Mouse (Mus musculus) bone marrow, adult 2 months (tissue): Measurements from ENCODE around the gene Zfp91.

Experiments used
- CTCF ChIP-seq: fragments of 200-500 bp; IDR thresholded peaks from 2 replicates; pipeline ENCODE4 v1.5.1; 2011; ENCODE audit warnings: low read length, control low read depth; ENCODE audit not compliant: control insufficient read depth, insufficient read depth
- POLR2A ChIP-seq: fragments of 200-500 bp; IDR thresholded peaks from 2 replicates; pipeline ENCODE4 v1.6.1; 2011; ENCODE audit warnings: low read depth, mild to moderate bottlenecking, control low read depth, low read length, borderline replicate concordance; ENCODE audit not compliant: control insufficient read depth

DNA sequence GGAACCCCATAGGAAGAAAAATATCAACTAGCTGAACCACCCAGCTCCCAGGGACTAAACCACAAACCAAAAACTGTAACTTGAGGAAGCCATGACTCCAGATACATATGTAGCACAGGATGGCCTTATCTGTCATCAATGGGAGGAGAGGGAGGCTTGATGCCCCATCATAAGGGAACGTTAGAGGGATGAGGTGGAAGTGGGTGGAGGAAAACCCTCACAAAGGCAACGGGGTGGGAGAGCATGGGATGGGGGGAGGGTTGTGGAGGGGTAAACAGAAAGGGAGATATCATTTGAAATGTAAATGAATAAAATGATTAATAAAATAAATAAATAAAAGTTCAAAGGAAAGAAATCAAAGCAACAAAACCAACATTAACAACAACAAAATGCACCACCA is 75.5 kb downstream of the Zfp91 start:
- TF ChIP-seq CTCF, result no peak
- no peak for TF ChIP-seq POLR2A
